Mouse (Mus musculus): ENCODE data around the gene Ptpro.

DNA sequence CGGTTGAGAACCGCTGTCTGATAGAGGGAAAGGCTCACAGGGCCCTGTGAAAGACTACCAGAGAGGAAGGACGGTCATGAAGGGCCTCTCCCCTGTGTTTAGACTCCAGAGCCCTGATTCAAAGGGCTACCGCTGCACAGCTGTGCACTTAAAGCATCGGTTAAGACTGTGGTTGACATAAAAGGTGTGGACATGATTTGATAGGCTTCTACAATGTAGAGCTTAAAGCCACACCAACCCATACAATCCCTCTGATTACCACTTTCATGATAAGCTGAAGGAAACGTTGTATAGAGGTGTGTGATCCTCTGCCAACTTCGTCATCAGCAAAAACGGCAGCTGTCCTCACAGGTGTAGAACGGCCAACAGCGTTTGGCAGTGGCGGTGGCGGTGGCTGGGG lies 191.0 kb downstream of the Ptpro start:
- TF ChIP-seq CTCF (IDR thresholded peaks at IDR 0.05; ENCODE audit: control insufficient read depth, insufficient read depth, low read length) = no peak
- TF ChIP-seq POLR2A (IDR thresholded peaks at IDR 0.05; ENCODE audit: borderline replicate concordance, control insufficient read depth, low read depth, low read length) = no peak
